Comparison of ENCODE assay signal across 17 mouse cellular contexts in the genomic region with DNA sequence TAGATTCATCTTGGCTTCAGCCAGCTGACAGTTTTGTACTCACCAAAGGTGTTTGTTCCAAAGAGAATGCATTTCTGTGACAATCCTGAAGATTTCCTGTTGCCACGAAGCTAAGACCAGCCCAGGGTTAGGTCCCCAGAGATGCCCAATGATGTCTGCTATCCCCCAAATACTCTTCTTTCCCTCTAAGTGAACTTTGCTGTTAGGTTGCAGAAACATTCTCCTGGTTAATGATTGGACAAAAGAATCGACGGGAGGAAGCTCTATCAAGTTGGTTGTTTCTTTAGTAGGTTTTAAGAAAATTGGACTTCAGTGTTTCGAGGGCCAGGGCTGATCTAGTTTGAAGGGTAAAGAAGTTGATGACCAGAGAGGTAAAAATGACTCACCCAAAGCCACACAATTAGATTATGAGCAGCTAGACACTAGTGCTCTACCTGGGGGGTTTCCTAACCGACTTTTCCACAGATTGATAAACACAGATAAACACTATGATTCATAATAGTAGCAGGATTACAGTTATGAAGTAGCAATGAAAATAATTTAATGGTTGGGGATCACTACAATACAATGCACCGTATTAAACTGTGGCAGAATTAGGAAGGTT. TPM values are rescaled to one million over a fixed set of nuclear protein-coding genes. Genes with fewer than 3 reads are reported as not detected.
DNase-seq lines count a peak whose midpoint lies in the region; ATAC-seq and TF ChIP-seq lines count a peak whose summit lies in the region.
"Had no signal": no experiment of that assay in that cellular context is flagged by ENCODE, and none has a peak within 500 bp of the region (broad histone marks: within the 10 kb centered on the region; RNA-seq: fewer than 3 reads in every experiment).

A gene (minus strand): TSS at position 160 of the 604 bp plus-strand sequence.

- DNase-seq in hindbrain, embryonic 14.5 days (ENCODE audit: low spot score): no peak
- DNase-seq in midbrain, postnatal 0 days (ENCODE audit: low spot score): no peak
- DNase-seq in heart, postnatal 4 days: no peak
- DNase-seq in layer of hippocampus, postnatal 25 days (ENCODE audit: extremely low spot score in 1 of 2, low spot score in 1 of 2): no peak
- DNase-seq: adrenal gland, adult 2 months; cerebellum, adult 9-11 months; gastrocnemius, postnatal 36 days; thymus, postnatal 4 days had no signal

- H3K27ac ChIP-seq in hindbrain, embryonic 16.5 days (ENCODE audit: low read depth, low read length): no peak within 1 kb of the TSS
- H3K27ac ChIP-seq in hindbrain, embryonic 14.5 days: no peak within 1 kb of the TSS
- no peak within 1 kb of the TSS for H3K27ac ChIP-seq in midbrain, postnatal 0 days (ENCODE audit: low read depth, low read length)
- H3K27ac ChIP-seq in midbrain, embryonic 15.5 days: no peak within 1 kb of the TSS
- H3K27ac ChIP-seq in forebrain, embryonic 16.5 days (ENCODE audit: low read length): no peak within 1 kb of the TSS
- H3K27ac ChIP-seq: embryonic facial prominence, embryonic 13.5 days; kidney, postnatal 0 days; lung, embryonic 15.5 days; stomach, postnatal 0 days had no signal

- TF ChIP-seq CTCF in midbrain, postnatal 0 days (IDR thresholded peaks at IDR 0.05): no peak

- no peak for ATAC-seq in hindbrain, embryonic 16.5 days
- ATAC-seq in hindbrain, embryonic 14.5 days (ENCODE audit: low FRiP score): no peak
- no peak for ATAC-seq in midbrain, postnatal 0 days (ENCODE audit: low FRiP score)
- no peak for ATAC-seq in midbrain, embryonic 15.5 days (replicated peaks)
- ATAC-seq in forebrain, embryonic 16.5 days: no peak
- ATAC-seq: forebrain, embryonic 14.5 days had no signal

- no peak within 1 kb of the TSS for H3K4me3 ChIP-seq in hindbrain, embryonic 16.5 days (ENCODE audit: low read length)
- no peak within 1 kb of the TSS for H3K4me3 ChIP-seq in hindbrain, embryonic 14.5 days (replicated peaks; ENCODE audit: low read length)
- H3K4me3 ChIP-seq in midbrain, postnatal 0 days (ENCODE audit: low read depth, low read length): no peak within 1 kb of the TSS
- H3K4me3 ChIP-seq in midbrain, embryonic 15.5 days: no peak within 1 kb of the TSS
- H3K4me3 ChIP-seq in forebrain, embryonic 16.5 days (replicated peaks; ENCODE audit: low read length): no peak within 1 kb of the TSS
- H3K4me3 ChIP-seq: embryonic facial prominence, embryonic 13.5 days; lung, embryonic 15.5 days had no signal

- H3K9ac ChIP-seq in hindbrain, embryonic 16.5 days (ENCODE audit: low read depth, low read length): no peak within 1 kb of the TSS
- no peak within 1 kb of the TSS for H3K9ac ChIP-seq in hindbrain, embryonic 14.5 days
- no peak within 1 kb of the TSS for H3K9ac ChIP-seq in midbrain, postnatal 0 days (replicated peaks; ENCODE audit: low read length, poor library complexity, severe bottlenecking)
- H3K9ac ChIP-seq in midbrain, embryonic 15.5 days: no peak within 1 kb of the TSS
- no peak within 1 kb of the TSS for H3K9ac ChIP-seq in forebrain, embryonic 16.5 days (replicated peaks; ENCODE audit: low read depth, low read length)
- H3K9ac ChIP-seq: embryonic facial prominence, embryonic 13.5 days; lung, embryonic 15.5 days had no signal

- H3K4me2 ChIP-seq in hindbrain, embryonic 16.5 days (ENCODE audit: low read length): no peak within 1 kb of the TSS
- no peak within 1 kb of the TSS for H3K4me2 ChIP-seq in hindbrain, embryonic 14.5 days (replicated peaks)
- no peak within 1 kb of the TSS for H3K4me2 ChIP-seq in midbrain, postnatal 0 days (ENCODE audit: low read depth, low read length, poor library complexity, severe bottlenecking)
- H3K4me2 ChIP-seq in midbrain, embryonic 15.5 days: no peak within 1 kb of the TSS
- H3K4me2 ChIP-seq in forebrain, embryonic 16.5 days (ENCODE audit: low read length): no peak within 1 kb of the TSS
- H3K4me2 ChIP-seq: embryonic facial prominence, embryonic 13.5 days; lung, embryonic 15.5 days had no signal

- no peaks in the 10 kb centered on the region for H3K4me1 ChIP-seq in hindbrain, embryonic 16.5 days (ENCODE audit: control insufficient read depth, insufficient read depth, low read depth, low read length)
- H3K4me1 ChIP-seq in hindbrain, embryonic 14.5 days (replicated peaks; ENCODE audit: control insufficient read depth, insufficient read depth, low read length): no peaks in the 10 kb centered on the region
- H3K4me1 ChIP-seq in midbrain, postnatal 0 days (ENCODE audit: insufficient read depth, low read length): no peaks in the 10 kb centered on the region
- H3K4me1 ChIP-seq in midbrain, embryonic 15.5 days: no peaks in the 10 kb centered on the region
- no peaks in the 10 kb centered on the region for H3K4me1 ChIP-seq in forebrain, embryonic 16.5 days (replicated peaks; ENCODE audit: control insufficient read depth, insufficient read depth, low read length)
- H3K4me1 ChIP-seq: embryonic facial prominence, embryonic 13.5 days; lung, embryonic 15.5 days had no signal

- no peaks in the 10 kb centered on the region for H3K36me3 ChIP-seq in hindbrain, embryonic 16.5 days (ENCODE audit: control insufficient read depth, insufficient read depth, low read length)
- no peaks in the 10 kb centered on the region for H3K36me3 ChIP-seq in hindbrain, embryonic 14.5 days (replicated peaks; ENCODE audit: control insufficient read depth, insufficient read depth)
- H3K36me3 ChIP-seq in midbrain, postnatal 0 days (ENCODE audit: insufficient read depth, low read length): no peaks in the 10 kb centered on the region
- H3K36me3 ChIP-seq in midbrain, embryonic 15.5 days (replicated peaks): no peaks in the 10 kb centered on the region
- H3K36me3 ChIP-seq in forebrain, embryonic 16.5 days (ENCODE audit: control insufficient read depth, insufficient read depth): no peaks in the 10 kb centered on the region
- H3K36me3 ChIP-seq: embryonic facial prominence, embryonic 13.5 days; lung, embryonic 15.5 days had no signal

- WGBS in hindbrain, embryonic 16.5 days: 82% methylated on average over 6 of the region's 6 CpGs
- WGBS in hindbrain, embryonic 14.5 days: 80% methylated on average over 6 of the region's 6 CpGs
- 89% methylated on average over 6 of the region's 6 CpGs for WGBS in midbrain, postnatal 0 days
- 87% methylated on average over 6 of the region's 6 CpGs for WGBS in midbrain, embryonic 15.5 days
- WGBS in forebrain, embryonic 16.5 days: 90% methylated on average over 6 of the region's 6 CpGs

- no peaks in the 10 kb centered on the region for H3K27me3 ChIP-seq in hindbrain, embryonic 16.5 days (replicated peaks; ENCODE audit: control insufficient read depth, insufficient read depth, low read length)
- H3K27me3 ChIP-seq in hindbrain, embryonic 14.5 days (ENCODE audit: control insufficient read depth, insufficient read depth, low read length): no peaks in the 10 kb centered on the region
- no peaks in the 10 kb centered on the region for H3K27me3 ChIP-seq in midbrain, postnatal 0 days (ENCODE audit: insufficient read depth, low read length)
- no peaks in the 10 kb centered on the region for H3K27me3 ChIP-seq in midbrain, embryonic 15.5 days (replicated peaks)
- no peaks in the 10 kb centered on the region for H3K27me3 ChIP-seq in forebrain, embryonic 16.5 days (replicated peaks; ENCODE audit: control insufficient read depth, insufficient read depth, low read length)
- H3K27me3 ChIP-seq: embryonic facial prominence, embryonic 13.5 days; lung, embryonic 15.5 days had no signal

- no peaks in the 10 kb centered on the region for H3K9me3 ChIP-seq in hindbrain, embryonic 16.5 days (ENCODE audit: control insufficient read depth, low read length)
- H3K9me3 ChIP-seq in hindbrain, embryonic 14.5 days (ENCODE audit: control insufficient read depth, low read length): no peaks in the 10 kb centered on the region
- H3K9me3 ChIP-seq in midbrain, postnatal 0 days (ENCODE audit: low read length): no peaks in the 10 kb centered on the region
- H3K9me3 ChIP-seq in midbrain, embryonic 15.5 days: no peaks in the 10 kb centered on the region
- H3K9me3 ChIP-seq in forebrain, embryonic 16.5 days (ENCODE audit: control insufficient read depth, low read length): no peaks in the 10 kb centered on the region
- H3K9me3 ChIP-seq: embryonic facial prominence, embryonic 13.5 days; lung, embryonic 15.5 days had no signal

RNA-seq across cellular contexts. Expression of the gene that starts here (rescaled TPM):
- 17.0 and 19.4 TPM in 2 replicates for polyA plus RNA-seq in hindbrain, embryonic 16.5 days (2015; fragmentation: Nextera tagmentation; extraction: Ambion mirVana)
- polyA plus RNA-seq in hindbrain, embryonic 14.5 days (2014; fragmentation: Nextera tagmentation; extraction: Ambion mirVana): 6.0 and 6.2 TPM in 2 replicates
- total RNA-seq in midbrain, postnatal 0 days (2014; rRNA removed): 30.5 and 38.7 TPM in 2 replicates
- polyA plus RNA-seq in midbrain, postnatal 0 days (2015; fragmentation: Nextera tagmentation; extraction: Ambion mirVana): 16.4 and 17.1 TPM in 2 replicates
- polyA plus RNA-seq in midbrain, embryonic 15.5 days (2015; fragmentation: Nextera tagmentation; extraction: Ambion mirVana): 8.8 and 9.5 TPM in 2 replicates
- 10 to 100 TPM; 37.0 to 39.2 TPM for total RNA-seq in heart, postnatal 4 days (2021)
- polyA plus RNA-seq in forebrain, embryonic 16.5 days (2015; fragmentation: Nextera tagmentation; extraction: Ambion mirVana): 1.6 and 2.8 TPM in 2 replicates
- 1 to 10 TPM; 3.2 to 3.8 TPM for total RNA-seq in layer of hippocampus, postnatal 25 days (2021)
- total RNA-seq: megakaryocyte, adult 5-6 weeks had no signal
